Mouse (Mus musculus): ENCODE results near the gene Zfp65.
"Not testable (repeated sequence)": the region's sequence is repeated elsewhere in the genome, so short reads cannot be mapped to it uniquely, and the experiment has no call there.

Gene Zfp65

DNA sequence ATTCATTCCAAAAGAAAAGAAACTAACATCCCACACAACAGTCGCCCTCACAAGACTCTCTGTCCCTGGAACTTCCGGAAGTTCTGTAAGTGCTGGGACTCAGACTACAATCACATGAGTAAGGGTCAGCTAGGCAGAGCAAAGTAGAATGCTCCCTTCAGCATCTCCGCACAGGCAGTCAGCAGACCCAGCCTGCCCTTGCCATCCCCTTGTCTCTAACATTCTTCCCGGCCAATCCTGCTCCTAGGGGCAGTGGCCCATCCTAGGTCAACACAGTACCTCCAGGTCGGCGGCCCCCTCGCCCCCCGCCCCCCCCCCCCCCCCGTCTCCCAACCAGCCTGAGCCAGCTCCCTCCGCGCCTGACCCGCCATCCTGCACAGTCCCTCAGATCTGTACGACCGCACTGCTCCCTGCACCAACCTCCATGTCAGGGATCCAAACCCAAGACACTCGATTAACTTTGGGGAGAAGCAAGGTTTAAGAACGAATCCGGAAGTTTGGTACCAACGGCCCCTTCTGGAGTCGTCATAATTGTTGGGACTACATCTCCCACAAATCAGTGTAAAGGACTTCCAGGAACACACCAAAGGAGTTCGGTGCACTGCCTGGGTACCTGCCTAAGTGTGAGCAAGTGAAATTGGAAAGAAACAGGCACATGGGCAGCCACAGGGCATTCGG, at the start of gene Zfp65:
Gene Zfp65, minus strand, starts transcription at position 533 of the 678 bp plus-strand sequence.
- peak; percentile 65 to 81 for DNase-seq

- DNase-seq: no peak
These were observed 34.2 kb upstream of the Zfp65 start for GRCm38 (mm10) chr13:67763031-67763768.

DNA sequence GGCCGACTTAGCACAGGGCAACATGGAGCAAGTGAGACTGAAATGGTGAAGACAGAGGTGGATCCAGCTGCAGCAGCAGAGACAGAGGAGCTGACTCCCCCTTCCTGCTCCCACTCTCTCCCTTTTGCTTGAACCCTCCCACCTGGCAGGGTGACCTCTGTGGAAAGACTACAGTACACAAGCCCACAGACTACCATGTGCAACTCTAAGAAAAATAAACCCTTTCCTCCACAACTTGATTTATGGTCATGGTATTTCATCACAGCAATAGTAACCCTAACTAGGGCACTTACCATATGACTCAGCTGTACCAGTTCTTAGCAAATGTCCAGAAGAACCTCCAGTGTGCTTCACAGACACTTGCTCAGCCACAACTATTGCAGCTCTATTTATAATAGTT, 31.0 kb upstream of the Zfp65 start:
- no peak for DNase-seq

DNA sequence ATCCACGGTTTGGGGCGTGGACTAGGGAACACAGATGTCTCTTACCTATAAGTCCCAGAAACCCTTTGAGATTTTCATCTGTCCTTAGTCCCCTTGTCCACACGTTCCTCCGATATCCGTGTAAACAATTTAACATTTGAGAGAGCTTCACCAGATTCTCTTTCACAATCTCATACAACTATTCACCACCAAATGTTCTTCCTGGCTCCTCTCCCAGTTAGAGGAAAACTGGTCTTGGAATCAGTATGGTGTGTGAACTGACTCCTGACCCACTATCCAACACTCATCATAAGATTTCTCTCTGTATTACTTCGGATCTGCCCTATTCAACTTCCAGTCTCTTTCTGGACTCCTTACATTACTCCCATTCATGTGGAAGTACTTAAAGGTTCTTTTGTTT, 26.8 kb upstream of the Zfp65 start:
- DNase-seq: no peak

GRCm38 (mm10) chr13:67754333-67755306, 25.6 kb upstream of the Zfp65 start, which contains the start of gene Zfp85:
Zfp85 (minus strand) TSS chr13:67755228.
- DNase-seq: peak; percentile 64 to 82

DNA sequence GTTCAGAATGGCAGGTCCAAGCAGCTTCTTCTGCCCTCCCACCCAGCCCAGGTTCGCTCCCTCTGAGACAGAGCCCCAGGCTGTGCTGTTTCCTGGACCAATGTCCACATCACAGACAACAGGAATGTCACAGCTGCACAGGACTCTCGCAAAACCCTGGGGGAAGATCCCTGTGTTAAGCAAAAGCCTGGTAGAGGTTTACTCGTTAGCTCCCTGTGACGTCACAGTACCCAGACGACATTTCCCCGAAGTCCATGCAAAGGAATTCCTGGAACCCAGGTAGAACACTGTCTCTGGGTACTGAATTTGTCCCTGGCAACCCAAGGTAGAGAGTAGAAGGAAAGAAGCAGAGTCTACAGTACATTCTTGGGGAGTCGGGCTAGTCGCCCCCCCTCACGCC, 14.9 kb upstream of the Zfp65 start:
- DNase-seq: no peak

DNA sequence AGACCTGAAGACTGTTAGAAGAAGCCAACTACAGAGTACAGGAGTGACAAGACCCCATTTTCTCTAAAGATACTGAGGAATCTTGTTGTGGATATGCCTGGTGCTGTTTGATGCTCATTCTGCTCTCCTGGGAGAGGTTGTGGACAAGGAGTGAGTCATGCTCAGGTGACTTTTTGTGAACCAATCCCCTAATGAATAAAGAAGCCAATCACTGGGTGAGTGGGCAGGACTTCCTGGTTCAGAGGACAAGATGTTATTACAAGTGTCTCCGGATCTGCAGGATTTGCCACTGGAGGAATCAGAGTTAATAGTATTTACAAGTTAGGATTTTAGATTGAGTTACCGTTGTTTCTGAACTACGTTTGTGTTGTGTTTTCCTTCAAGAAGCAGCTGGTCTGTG, 14.0 kb upstream of the Zfp65 start:
- no peak for DNase-seq

DNA sequence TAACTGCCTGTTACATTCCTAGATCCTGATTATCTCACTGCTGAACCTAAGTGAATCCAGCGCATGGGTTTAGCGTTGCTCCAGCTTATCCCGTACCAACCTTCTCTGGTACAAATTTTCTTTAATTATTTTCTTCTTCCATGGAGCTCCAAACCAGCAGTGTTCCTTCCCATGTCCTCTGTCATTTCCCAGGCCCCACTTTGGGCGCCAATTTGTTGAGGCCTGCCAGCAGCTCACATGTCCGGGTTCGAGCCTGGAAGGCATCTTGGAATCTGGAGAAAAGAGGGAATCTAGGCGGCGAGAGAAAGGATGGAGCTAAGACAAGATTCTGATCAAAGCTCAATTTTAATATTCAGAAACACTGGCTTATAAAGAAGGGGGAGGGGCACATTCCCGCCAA, 5.4 kb upstream of the Zfp65 start:
- DNase-seq: not testable (repeated sequence)

DNA sequence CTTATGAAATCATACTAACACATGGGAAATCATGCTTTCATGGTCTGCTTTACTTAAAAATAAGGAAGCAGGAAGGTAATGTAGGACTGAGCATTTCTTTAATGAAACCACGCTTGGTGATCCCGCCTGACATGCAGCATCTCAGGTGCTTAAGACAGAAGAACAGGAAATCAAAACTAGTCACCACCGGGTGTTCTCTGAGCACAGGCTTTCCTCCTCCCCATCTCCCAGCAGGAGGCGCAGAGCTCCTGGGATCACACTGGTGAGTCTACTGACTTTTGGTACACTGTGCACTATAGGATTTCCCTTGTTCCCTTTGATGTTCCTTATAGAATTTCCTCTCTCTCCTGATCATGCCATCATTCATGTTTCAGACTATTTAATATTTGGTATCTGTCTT, 468 bp upstream of the Zfp65 start:
- DNase-seq: peak; percentile 38 to 42

DNA sequence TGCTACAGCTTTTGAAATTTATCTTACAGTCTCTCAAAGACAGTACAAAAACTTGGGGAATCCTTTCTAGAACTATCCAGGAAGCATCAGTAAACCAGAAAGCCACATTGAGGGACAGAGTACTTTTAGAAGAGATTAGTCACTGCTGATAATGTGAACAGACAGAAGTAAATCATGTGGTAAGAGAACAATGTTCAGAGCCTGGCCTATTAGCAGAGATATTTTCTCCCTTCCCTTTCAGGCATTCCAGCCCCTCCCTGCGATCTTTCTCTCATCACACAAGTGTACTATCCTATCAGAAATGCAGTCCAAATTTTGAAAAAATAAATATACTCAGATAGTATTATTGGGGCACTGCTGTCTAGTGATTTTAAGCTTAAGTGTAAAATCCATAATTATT, 867 bp downstream of the Zfp65 start:
- no peak for DNase-seq

- DNase-seq: not testable (repeated sequence)
These were observed 3.6 kb downstream of the Zfp65 start for GRCm38 (mm10) chr13:67725331-67725730.

DNA sequence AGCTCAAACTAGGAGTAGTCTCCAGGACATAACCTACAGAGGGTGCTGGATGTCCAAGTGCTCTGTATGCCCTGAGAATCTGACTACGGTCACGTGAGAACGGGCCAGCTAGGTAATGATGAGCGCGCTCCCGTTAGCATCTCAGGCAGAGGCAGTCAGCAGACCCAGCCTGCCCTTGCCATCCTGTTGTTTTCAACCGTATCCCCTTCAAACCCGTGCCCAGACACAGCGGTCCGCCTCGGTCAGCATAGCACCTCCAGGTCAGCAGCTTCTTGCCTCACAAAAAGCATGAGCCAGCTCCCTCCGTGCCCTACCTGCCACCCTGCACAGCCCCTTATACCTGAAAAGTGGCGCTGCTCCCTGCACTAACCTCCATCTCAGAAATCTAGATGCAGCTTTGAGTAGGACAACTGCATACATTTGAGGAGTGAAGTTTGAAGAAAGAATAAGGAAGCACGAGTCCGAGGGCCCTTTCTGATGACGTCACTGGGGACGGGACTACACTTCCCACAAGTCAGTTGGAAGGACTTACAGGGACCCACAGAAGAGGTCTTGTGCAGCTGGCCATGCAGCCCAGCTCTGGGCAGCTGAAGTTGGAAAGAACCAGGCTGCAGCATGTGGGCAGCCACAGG, 5.0 kb downstream of the Zfp65 start:
- DNase-seq: peak; percentile 95

DNA sequence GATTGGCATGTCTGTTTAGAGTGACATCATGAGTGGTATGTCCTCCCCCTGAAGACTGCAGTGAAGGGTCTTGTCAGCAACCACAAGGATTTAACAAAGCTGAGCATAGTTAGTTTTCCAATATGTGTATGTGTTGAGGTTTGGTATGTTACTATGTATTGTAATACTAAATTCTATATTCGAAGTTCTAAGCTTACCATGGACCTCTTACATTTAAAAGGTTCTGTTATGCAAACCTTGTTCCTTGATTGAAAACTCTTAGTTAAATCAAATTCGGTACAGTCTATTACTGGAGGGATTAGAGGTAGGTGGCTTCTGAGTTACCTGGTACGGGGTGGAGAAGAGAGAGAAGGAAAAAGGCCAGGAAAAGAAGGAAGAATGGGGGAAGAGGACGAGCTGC, 42.0 kb downstream of the Zfp65 start, which contains the start of gene Zfp738:
Gene Zfp738, minus strand, starts transcription at position 101 of the 400 bp plus-strand sequence.
- no peak for DNase-seq

DNA sequence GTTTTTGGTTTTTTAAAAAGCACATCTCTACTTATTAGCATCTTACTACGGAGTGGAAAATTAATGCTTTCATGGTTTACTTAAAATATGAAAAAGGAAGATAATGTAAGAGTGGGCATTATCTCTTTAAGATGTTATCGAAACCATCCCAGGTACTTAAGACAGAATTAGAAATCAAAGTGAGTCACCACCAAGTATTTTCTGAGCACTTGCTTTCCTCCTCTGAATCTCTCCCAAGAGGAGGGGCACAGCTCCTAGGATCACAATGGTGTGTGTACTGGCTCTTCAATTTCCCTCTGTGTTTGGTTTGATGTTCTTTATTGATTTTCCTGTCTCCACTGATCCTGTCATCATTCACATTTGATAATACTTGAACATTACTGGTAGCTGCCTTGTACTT, 45.1 kb downstream of the Zfp65 start:
- not testable (repeated sequence) for DNase-seq

- DNase-seq: peak; percentile 89 to 93
These were observed 45.8 kb downstream of the Zfp65 start for GRCm38 (mm10) chr13:67682959-67683735.

DNA sequence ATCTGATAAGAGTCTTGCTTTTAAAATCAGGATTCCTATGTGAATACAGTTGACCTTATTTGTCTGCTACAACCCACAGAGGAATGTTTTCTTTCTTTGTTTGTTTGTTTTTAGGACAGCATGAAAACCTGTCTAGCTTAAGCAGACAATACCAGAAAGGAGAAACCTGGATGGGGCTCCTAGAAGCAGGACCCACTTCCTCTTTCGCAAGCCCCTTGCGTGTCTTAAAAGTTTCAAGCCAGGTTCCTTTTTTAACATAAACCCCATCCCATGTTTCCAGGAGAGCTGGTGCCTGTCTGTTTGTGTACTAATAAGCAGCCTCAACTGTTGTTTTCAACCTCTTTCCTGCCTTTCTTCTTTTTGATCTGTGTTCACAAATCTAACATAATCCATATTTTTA, 54.1 kb downstream of the Zfp65 start:
- DNase-seq: no peak

Measured in kidney, postnatal 25 days (tissue).